Mouse (Mus musculus): ENCODE data around the gene Gsk3a. TPM values are rescaled to one million over a fixed set of nuclear protein-coding genes. Genes with fewer than 3 reads are reported as not detected.

The Gsk3a gene
- polyA plus RNA-seq, 1 experiment from 2014 or later, result 16.9 TPM

- WGBS, result 0% methylated on average over 6 of the region's 6 CpGs
- H3K27ac ChIP-seq, result peak overlapping the region; percentile 100
- peak; percentile 62 for ATAC-seq (ENCODE audit: insufficient number of reproducible peaks, insufficient read depth, low FRiP score, low TSS enrichment, low read depth)
Observed at GRCm38 (mm10) chr7:25279861-25280791, 42.5 kb upstream of the Gsk3a start.

DNA sequence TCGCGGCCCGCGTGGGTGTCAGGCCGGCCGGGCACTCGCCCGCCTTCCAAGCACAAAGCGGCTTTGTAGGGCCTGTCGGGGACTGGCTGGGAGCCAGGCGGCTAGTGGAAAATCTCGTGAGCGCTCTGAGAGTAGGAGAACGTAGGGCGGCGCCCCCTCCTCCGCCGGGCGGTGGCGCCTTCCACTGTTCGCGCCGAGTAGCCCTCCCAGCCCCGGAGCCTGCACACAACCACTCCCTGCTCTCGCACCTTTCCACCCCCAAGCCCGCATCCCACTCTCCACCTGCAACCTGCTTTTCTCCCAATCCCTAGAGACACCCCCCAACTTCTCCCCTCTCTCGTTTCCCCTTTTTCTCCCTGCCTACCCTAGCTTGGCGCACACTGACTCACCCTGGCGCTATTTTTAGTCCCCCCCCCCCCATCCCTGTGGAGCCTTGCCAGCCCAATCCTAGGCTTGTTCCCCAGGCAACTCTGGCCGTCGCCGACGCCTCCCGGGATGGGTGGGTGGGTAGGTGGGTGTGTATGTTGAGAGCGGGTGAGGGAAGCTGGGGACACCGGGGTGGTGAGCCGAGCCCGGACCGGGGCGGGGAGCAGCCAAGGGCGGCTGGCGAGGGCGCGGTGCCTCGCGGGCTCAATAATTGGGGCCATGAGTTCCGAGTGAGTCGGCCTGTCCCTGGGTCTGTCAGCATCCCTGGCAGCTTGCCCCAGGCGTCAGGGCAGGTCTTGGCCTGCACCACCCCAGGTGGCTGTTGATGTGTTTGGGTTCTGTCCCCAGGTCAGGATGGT lies 41.6 kb upstream of the Gsk3a start:
- peak; percentile 39 for ATAC-seq (ENCODE audit: insufficient number of reproducible peaks, insufficient read depth, low FRiP score, low TSS enrichment, low read depth)
- peaks cover 8% of the 10 kb centered on the region for H3K36me3 ChIP-seq
- H3K4me2 ChIP-seq, result peak overlapping the region; percentile 98
- H3K9me3 ChIP-seq, result no peaks in the 10 kb centered on the region
- peak overlapping the region; percentile 82 for H3K9ac ChIP-seq (replicated peaks)
- no peaks in the 10 kb centered on the region for H3K27me3 ChIP-seq
- peak overlapping the region; percentile 78 for H3K4me3 ChIP-seq (replicated peaks)
- under 1% methylated on average over 48 of the region's 49 CpGs for WGBS
- peaks cover 72% of the 10 kb centered on the region for H3K4me1 ChIP-seq (replicated peaks)
- H3K27ac ChIP-seq, result peak overlapping the region; percentile 100

More at GRCm38 (mm10) chr7:25279861-25280791, 42.5 kb upstream of the Gsk3a start:
- Histone ChIP-seq H3K4me2 (peak overlapping the region; percentile 98), H3K36me3 (peaks cover 9% of the 10 kb centered on the region), H3K9ac (replicated peaks) (peak overlapping the region; percentile 82), H3K27me3 (no peaks in the 10 kb centered on the region), H3K4me3 (replicated peaks) (peak overlapping the region; percentile 78), H3K9me3 (no peaks in the 10 kb centered on the region), H3K4me1 (replicated peaks) (peaks cover 72% of the 10 kb centered on the region)

- Histone ChIP-seq H3K9ac (replicated peaks) (peak overlapping the region; percentile 82), H3K9me3 (no peaks in the 10 kb centered on the region), H3K4me1 (replicated peaks) (peaks cover 68% of the 10 kb centered on the region), H3K27me3 (no peaks in the 10 kb centered on the region), H3K36me3 (peaks cover 11% of the 10 kb centered on the region), H3K4me3 (replicated peaks) (peak overlapping the region; percentile 78), H3K4me2 (peak overlapping the region; percentile 98), H3K27ac (peak overlapping the region; percentile 100)
- WGBS, result under 1% methylated on average over 58 of the region's 60 CpGs
- ATAC-seq (ENCODE audit: insufficient number of reproducible peaks, insufficient read depth, low FRiP score, low TSS enrichment, low read depth), result 0 out of 2 replicates have a peak, but pooled peaks have one; percentile 13
Observed at GRCm38 (mm10) chr7:25278341-25279075, 40.9 kb upstream of the Gsk3a start.

DNA sequence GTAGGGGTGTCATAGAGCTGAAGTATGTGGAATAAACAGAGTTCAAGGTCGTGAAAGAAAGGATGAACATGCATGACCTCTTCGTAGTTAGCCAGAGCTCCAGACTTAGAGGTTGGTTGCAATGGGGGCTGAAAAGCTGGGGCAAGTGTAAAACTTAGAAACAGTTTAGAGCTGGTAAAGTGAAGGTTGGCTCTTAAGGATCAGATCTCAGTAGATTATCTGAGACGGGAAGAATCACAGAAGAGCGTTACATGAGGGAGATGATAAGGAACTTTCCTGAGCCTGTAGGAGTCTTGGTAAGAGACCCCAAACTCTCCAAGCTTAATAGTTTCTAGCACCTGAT lies 40.3 kb upstream of the Gsk3a start:
- Histone ChIP-seq H3K36me3 (peaks cover 16% of the 10 kb centered on the region), H3K27ac (peak overlapping the region; percentile 100), H3K9me3 (no peaks in the 10 kb centered on the region), H3K27me3 (no peaks in the 10 kb centered on the region), H3K4me1 (replicated peaks) (peaks cover 63% of the 10 kb centered on the region), H3K4me2 (peak overlapping the region; percentile 98), H3K4me3 (replicated peaks) (peak overlapping the region; percentile 78), H3K9ac (replicated peaks) (no peak overlapping the region; the same call in none of the 2 replicates)
- no peak for ATAC-seq (ENCODE audit: insufficient number of reproducible peaks, insufficient read depth, low FRiP score, low TSS enrichment, low read depth)
- 16% methylated on average over 4 of the region's 4 CpGs for WGBS

- H3K9me3 ChIP-seq, result no peaks in the 10 kb centered on the region
- peak overlapping the region; percentile 98 for H3K4me2 ChIP-seq
- peaks cover 22% of the 10 kb centered on the region for H3K36me3 ChIP-seq
- H3K27me3 ChIP-seq, result no peaks in the 10 kb centered on the region
- H3K27ac ChIP-seq, result peak overlapping the region; percentile 100
- peaks cover 63% of the 10 kb centered on the region for H3K4me1 ChIP-seq (replicated peaks)
- H3K9ac ChIP-seq (replicated peaks), result no peak overlapping the region; the same call in 1 of the 2 replicates
- WGBS, result 81% methylated on average over 4 of the region's 4 CpGs
- no peak for ATAC-seq (ENCODE audit: insufficient number of reproducible peaks, insufficient read depth, low FRiP score, low TSS enrichment, low read depth)
- peak overlapping the region; percentile 78 for H3K4me3 ChIP-seq (replicated peaks)
Observed at GRCm38 (mm10) chr7:25277405-25277804, 39.8 kb upstream of the Gsk3a start.

GRCm38 (mm10) chr7:25275555-25276298 lies 38.1 kb upstream of the Gsk3a start:
- Histone ChIP-seq H3K9me3 (no peaks in the 10 kb centered on the region), H3K4me3 (replicated peaks) (peak overlapping the region; percentile 4; the same call in 1 of the 2 replicates), H3K27me3 (no peaks in the 10 kb centered on the region), H3K27ac (peak overlapping the region; percentile 56; the same call in 1 of the 2 replicates), H3K4me2 (peak overlapping the region; percentile 19; the same call in 1 of the 2 replicates), H3K9ac (replicated peaks) (no peak overlapping the region), H3K4me1 (replicated peaks) (peaks cover 53% of the 10 kb centered on the region), H3K36me3 (peaks cover 38% of the 10 kb centered on the region)
- 35% methylated on average over 9 of the region's 9 CpGs for WGBS
- ATAC-seq (ENCODE audit: insufficient number of reproducible peaks, insufficient read depth, low FRiP score, low TSS enrichment, low read depth), result no peak

GRCm38 (mm10) chr7:25274996-25275395 lies 37.3 kb upstream of the Gsk3a start:
- peak overlapping the region; percentile 47; the same call in 1 of the 2 replicates for H3K27ac ChIP-seq
- no peak overlapping the region for H3K4me3 ChIP-seq (replicated peaks)
- peaks cover 39% of the 10 kb centered on the region for H3K36me3 ChIP-seq
- peaks cover 48% of the 10 kb centered on the region for H3K4me1 ChIP-seq (replicated peaks)
- no peaks in the 10 kb centered on the region for H3K27me3 ChIP-seq
- H3K4me2 ChIP-seq, result no peak overlapping the region
- ATAC-seq (ENCODE audit: insufficient number of reproducible peaks, insufficient read depth, low FRiP score, low TSS enrichment, low read depth), result no peak
- peak overlapping the region; percentile 14 for H3K9ac ChIP-seq (replicated peaks)
- WGBS, result 82% methylated on average over 3 of the region's 3 CpGs
- no peaks in the 10 kb centered on the region for H3K9me3 ChIP-seq

DNA sequence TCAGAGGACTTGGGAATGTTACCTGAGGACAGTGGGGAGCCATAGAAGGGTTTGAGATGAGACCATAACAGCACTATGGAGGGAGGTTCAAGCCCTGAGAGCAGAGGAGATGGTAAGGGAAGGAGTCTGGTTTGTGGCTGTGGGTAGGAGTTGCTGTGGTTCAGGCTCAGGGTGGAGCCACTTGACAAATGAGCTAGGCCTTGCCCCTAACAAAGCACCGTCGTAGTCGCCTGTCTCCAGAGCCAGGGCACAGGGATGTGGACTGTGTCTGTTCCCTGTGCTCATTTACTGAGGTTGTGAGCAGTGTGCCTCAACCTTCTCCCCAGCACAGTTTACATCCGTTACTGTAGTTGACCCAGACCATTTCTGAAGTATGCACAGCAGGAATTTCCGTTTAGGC lies 36.9 kb upstream of the Gsk3a start:
- Histone ChIP-seq H3K9ac (replicated peaks) (peak overlapping the region; percentile 14), H3K4me3 (replicated peaks) (no peak overlapping the region), H3K4me1 (replicated peaks) (peaks cover 50% of the 10 kb centered on the region), H3K27me3 (no peaks in the 10 kb centered on the region), H3K27ac (peak overlapping the region; percentile 47; the same call in 1 of the 2 replicates), H3K4me2 (no peak overlapping the region), H3K36me3 (peaks cover 39% of the 10 kb centered on the region), H3K9me3 (no peaks in the 10 kb centered on the region)
- 38% methylated on average over 5 of the region's 5 CpGs for WGBS
- ATAC-seq (ENCODE audit: insufficient number of reproducible peaks, insufficient read depth, low FRiP score, low TSS enrichment, low read depth), result no peak

DNA sequence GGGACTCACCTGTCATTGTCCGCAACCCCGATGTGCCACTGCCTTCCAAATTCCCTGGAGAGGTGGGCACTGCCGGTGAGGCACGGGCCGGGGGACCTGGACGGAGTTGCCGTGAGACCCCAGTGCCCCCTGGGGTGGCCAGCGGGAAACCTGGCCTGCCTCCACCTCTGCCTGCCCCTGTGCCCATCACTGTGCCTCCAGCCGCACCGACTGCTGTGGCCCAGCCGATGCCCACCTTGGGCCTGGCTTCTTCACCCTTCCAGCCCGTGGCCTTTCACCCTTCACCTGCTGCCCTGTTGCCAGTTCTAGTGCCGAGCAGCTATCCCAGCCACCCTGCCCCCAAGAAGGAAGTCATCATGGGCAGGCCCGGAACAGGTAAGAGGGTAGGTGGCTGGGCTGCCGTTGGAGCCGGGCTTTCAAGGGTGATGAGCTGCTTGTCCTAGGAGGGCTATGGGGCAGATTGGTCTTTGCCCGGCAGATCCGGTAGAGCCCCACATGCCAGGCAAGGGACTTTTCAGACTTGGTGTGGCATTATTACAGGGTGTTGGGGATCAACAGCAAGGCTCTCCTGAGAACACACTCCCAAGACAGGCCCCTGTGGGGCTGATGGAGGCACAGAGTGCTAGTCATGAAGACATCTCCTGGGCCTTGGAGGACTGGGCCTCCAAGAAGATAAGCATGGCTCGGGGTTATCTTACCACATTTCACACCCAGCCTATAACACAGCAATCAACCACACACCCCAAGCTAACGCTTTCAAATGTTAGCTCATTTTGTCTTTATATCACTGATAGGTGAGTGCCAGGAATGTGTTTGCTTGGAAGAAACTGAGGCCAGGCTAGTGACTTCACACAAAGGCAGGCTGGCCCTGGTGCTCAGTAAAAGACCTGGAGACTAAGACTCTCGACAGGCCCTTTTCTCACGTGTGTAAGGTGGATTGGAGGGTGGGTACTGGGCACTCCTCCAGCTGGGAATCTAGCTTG lies 35.9 kb upstream of the Gsk3a start:
- no peaks in the 10 kb centered on the region for H3K9me3 ChIP-seq
- H3K4me2 ChIP-seq, result no peak overlapping the region
- no peak for ATAC-seq (ENCODE audit: insufficient number of reproducible peaks, insufficient read depth, low FRiP score, low TSS enrichment, low read depth)
- 87% methylated on average over 22 of the region's 22 CpGs for WGBS
- H3K9ac ChIP-seq (replicated peaks), result peak overlapping the region; percentile 23; the same call in 1 of the 2 replicates
- peaks cover 39% of the 10 kb centered on the region for H3K36me3 ChIP-seq
- H3K4me1 ChIP-seq (replicated peaks), result peaks cover 54% of the 10 kb centered on the region
- no peak overlapping the region for H3K27ac ChIP-seq
- H3K4me3 ChIP-seq (replicated peaks), result no peak overlapping the region
- no peaks in the 10 kb centered on the region for H3K27me3 ChIP-seq

All from limb, embryonic 12.5 days (tissue).